Mouse (Mus musculus): Measurements from ENCODE around the gene Atp6v1g2. TPM values are rescaled to one million over a fixed set of nuclear protein-coding genes. Genes with fewer than 3 reads are reported as not detected.

Gene Atp6v1g2
- 1 to 10 TPM; 5.6 to 5.7 TPM for total RNA-seq (2021)
- 7.2 and 8.5 TPM in 2 replicates for polyA plus RNA-seq (2012; rRNA removed)
- long read RNA-seq, partial matches to known transcripts, result 0 of 2 reads
- long read RNA-seq, other reads (novel, unspliced or antisense), result 1 of 2 reads

- DNase-seq, result peak; percentile 58
Observed at GRCm38 (mm10) chr17:35233114-35233980, at the start of gene Atp6v1g2. Gene Atp6v1g2 (plus strand): TSS chr17:35233660.

- peak; percentile 80 for DNase-seq
Observed at GRCm38 (mm10) chr17:35185639-35186611, 47.5 kb upstream of the Atp6v1g2 start.

- no peak for DNase-seq
Observed at GRCm38 (mm10) chr17:35186681-35187080, 46.8 kb upstream of the Atp6v1g2 start.

- no peak for DNase-seq
Observed at GRCm38 (mm10) chr17:35187345-35187744, 46.1 kb upstream of the Atp6v1g2 start.

GRCm38 (mm10) chr17:35187959-35188610 is 45.4 kb upstream of the Atp6v1g2 start, which contains the start of gene Lst1:
Gene Lst1 (minus strand): TSS chr17:35188439.
- DNase-seq, result no peak

GRCm38 (mm10) chr17:35189186-35189585 is 44.3 kb upstream of the Atp6v1g2 start:
- DNase-seq, result no peak

GRCm38 (mm10) chr17:35190096-35190495 is 43.4 kb upstream of the Atp6v1g2 start:
- DNase-seq, result no peak

GRCm38 (mm10) chr17:35191723-35192122 is 41.7 kb upstream of the Atp6v1g2 start:
- DNase-seq, result no peak

- peak; percentile 44 for DNase-seq
Observed at GRCm38 (mm10) chr17:35192924-35193323, 40.5 kb upstream of the Atp6v1g2 start.

GRCm38 (mm10) chr17:35193881-35194843 is 39.3 kb upstream of the Atp6v1g2 start, which contains the start of gene Ltb:
Gene Ltb (plus strand): TSS chr17:35194439.
- peak; percentile 77 for DNase-seq

- no peak for DNase-seq
Observed at GRCm38 (mm10) chr17:35194844-35195630, 38.4 kb upstream of the Atp6v1g2 start.

- DNase-seq, result peak; percentile 84
Observed at GRCm38 (mm10) chr17:35195631-35196320, 37.7 kb upstream of the Atp6v1g2 start.

GRCm38 (mm10) chr17:35196321-35196641 is 37.2 kb upstream of the Atp6v1g2 start:
- no peak for DNase-seq

- DNase-seq, result no peak
Observed at GRCm38 (mm10) chr17:35197126-35197525, 36.3 kb upstream of the Atp6v1g2 start.

GRCm38 (mm10) chr17:35198029-35198428 is 35.4 kb upstream of the Atp6v1g2 start:
- no peak for DNase-seq

GRCm38 (mm10) chr17:35198946-35199345 is 34.5 kb upstream of the Atp6v1g2 start:
- no peak for DNase-seq

GRCm38 (mm10) chr17:35200398-35200797 is 33.1 kb upstream of the Atp6v1g2 start:
- DNase-seq, result no peak

GRCm38 (mm10) chr17:35201128-35201527 is 32.3 kb upstream of the Atp6v1g2 start:
- DNase-seq, result no peak

GRCm38 (mm10) chr17:35201787-35202186 is 31.7 kb upstream of the Atp6v1g2 start, which contains the start of gene Tnf:
Gene Tnf (minus strand): TSS chr17:35202007.
- peak; percentile 61 for DNase-seq

Measured in adrenal gland, adult 2 months (tissue).